Mouse (Mus musculus): ENCODE results near the gene Trip4. TPM values are rescaled to one million over a fixed set of nuclear protein-coding genes. Genes with fewer than 3 reads are reported as not detected.

Trip4 gene
- polyA plus RNA-seq, 1 experiment from 2014 or later = 41.6 TPM

DNA sequence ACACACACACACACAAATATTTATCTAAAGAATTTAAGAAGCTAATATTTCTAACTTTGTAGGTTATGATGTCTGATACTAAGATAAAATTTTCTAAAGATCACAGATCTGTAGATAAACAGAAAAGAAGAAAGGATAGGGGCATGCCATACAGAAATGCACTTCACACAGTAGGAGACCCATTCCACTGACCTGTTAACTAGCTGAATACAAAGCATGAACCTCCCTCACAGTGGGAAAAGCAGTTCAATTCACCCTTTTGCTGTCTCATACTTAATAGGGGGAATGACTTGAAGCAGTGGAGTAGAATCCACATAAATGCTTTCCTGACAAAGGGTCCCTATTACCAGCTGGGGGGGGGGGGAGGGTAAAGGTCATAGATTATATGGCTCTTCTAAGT is 75.0 kb downstream of the Trip4 start:
- no peak overlapping the region for H3K4me3 ChIP-seq (replicated peaks)
- H3K4me1 ChIP-seq (replicated peaks) = no peaks in the 10 kb centered on the region; the same call in 1 of the 2 replicates
- H3K9me3 ChIP-seq = no peaks in the 10 kb centered on the region
- no peak overlapping the region for H3K4me2 ChIP-seq
- H3K36me3 ChIP-seq = peaks cover 30% of the 10 kb centered on the region
- H3K9ac ChIP-seq (replicated peaks) = no peak overlapping the region
- H3K27ac ChIP-seq = no peak overlapping the region
- H3K27me3 ChIP-seq = no peaks in the 10 kb centered on the region
- ATAC-seq (ENCODE audit: insufficient number of reproducible peaks, insufficient read depth, low FRiP score, low TSS enrichment, low read depth) = no peak

DNA sequence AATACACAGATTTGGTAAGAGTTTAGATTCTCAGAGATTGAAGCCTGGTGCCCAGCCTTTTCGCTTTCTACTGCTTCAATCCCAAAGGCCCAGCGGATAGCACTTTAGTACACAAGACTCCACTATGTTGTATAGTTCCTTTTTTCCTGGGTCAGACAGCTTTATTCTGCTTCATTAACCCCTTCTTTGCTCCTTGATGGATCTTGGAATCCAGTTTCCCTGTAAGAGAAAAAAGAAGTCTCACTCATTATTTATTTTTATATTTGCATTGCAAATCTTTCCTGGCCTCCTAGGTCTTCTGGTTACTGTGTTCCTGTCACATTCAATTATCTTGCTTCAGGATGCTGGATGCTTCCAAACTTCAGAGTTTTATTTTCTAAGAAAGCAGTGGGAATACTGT is 75.4 kb downstream of the Trip4 start:
- H3K9me3 ChIP-seq = no peaks in the 10 kb centered on the region
- H3K36me3 ChIP-seq = peaks cover 26% of the 10 kb centered on the region
- WGBS = 92% methylated on average over 2 of the region's 2 CpGs
- H3K27ac ChIP-seq = no peak overlapping the region
- no peaks in the 10 kb centered on the region; the same call in 1 of the 2 replicates for H3K4me1 ChIP-seq (replicated peaks)
- H3K4me2 ChIP-seq = no peak overlapping the region
- no peak overlapping the region for H3K9ac ChIP-seq (replicated peaks)
- no peak overlapping the region for H3K4me3 ChIP-seq (replicated peaks)
- H3K27me3 ChIP-seq = no peaks in the 10 kb centered on the region
- ATAC-seq (ENCODE audit: insufficient number of reproducible peaks, insufficient read depth, low FRiP score, low TSS enrichment, low read depth) = no peak

GRCm38 (mm10) chr9:65832041-65832440 is 76.6 kb downstream of the Trip4 start:
- H3K27ac ChIP-seq = no peak overlapping the region
- no peaks in the 10 kb centered on the region for H3K27me3 ChIP-seq
- no peaks in the 10 kb centered on the region for H3K9me3 ChIP-seq
- H3K4me3 ChIP-seq (replicated peaks) = no peak overlapping the region
- no peaks in the 10 kb centered on the region; the same call in 1 of the 2 replicates for H3K4me1 ChIP-seq (replicated peaks)
- no peak for ATAC-seq (ENCODE audit: insufficient number of reproducible peaks, insufficient read depth, low FRiP score, low TSS enrichment, low read depth)
- peaks cover 16% of the 10 kb centered on the region; the same call in 1 of the 2 replicates for H3K36me3 ChIP-seq
- no peak overlapping the region for H3K9ac ChIP-seq (replicated peaks)
- 85% methylated on average over 2 of the region's 2 CpGs for WGBS
- no peak overlapping the region for H3K4me2 ChIP-seq

DNA sequence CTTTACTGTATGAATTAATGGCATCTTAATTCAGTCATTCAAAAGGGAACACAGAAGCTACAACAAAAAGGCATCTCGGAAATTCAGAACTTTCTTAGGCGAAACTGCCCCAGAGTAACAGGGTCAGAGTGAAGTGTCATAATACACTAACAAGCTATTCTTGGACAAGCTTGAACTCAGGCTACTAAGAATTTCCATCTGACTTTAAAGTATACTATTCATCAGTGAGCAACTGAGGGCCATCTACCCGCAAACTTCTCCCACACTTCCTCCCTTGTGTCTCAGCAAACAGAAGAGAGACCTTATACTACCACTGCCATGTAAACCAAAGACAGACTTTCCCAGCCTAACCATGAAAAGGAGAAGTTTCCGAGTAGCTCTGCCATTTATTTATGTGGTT is 77.4 kb downstream of the Trip4 start:
- no peak for ATAC-seq (ENCODE audit: insufficient number of reproducible peaks, insufficient read depth, low FRiP score, low TSS enrichment, low read depth)
- H3K27ac ChIP-seq = no peak overlapping the region
- H3K9ac ChIP-seq (replicated peaks) = no peak overlapping the region
- H3K4me3 ChIP-seq (replicated peaks) = no peak overlapping the region
- no peak overlapping the region for H3K4me2 ChIP-seq
- 78% methylated on average over 4 of the region's 4 CpGs for WGBS
- H3K4me1 ChIP-seq (replicated peaks) = peaks cover 2% of the 10 kb centered on the region
- no peaks in the 10 kb centered on the region for H3K27me3 ChIP-seq
- no peaks in the 10 kb centered on the region for H3K9me3 ChIP-seq
- H3K36me3 ChIP-seq = peaks cover 12% of the 10 kb centered on the region; the same call in 1 of the 2 replicates

DNA sequence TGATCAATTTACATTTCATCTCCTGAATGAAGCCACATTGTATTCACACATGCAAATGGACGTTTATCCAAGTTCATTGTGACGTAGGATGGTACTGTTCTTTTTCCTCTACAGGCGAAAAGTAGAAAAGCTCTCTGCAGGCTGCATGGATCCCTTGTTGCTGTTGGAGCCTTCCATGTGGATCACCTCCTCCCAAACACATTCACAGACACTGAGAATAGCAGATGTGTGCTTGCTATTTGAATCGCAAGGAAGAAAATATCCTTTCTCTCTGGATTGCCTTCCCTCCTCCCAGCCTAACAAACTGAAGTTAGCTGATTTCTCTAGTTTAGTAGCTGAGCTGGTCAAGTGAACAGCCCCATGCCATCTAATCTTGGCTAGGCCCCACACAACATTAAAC is 78.3 kb downstream of the Trip4 start:
- Histone ChIP-seq H3K4me3 (replicated peaks) (no peak overlapping the region), H3K36me3 (0 out of 2 replicates have a peak, but pooled peaks cover 9% of the 10 kb centered on the region), H3K9ac (replicated peaks) (no peak overlapping the region), H3K4me2 (no peak overlapping the region), H3K27me3 (no peaks in the 10 kb centered on the region), H3K9me3 (no peaks in the 10 kb centered on the region), H3K4me1 (replicated peaks) (peaks cover 10% of the 10 kb centered on the region), H3K27ac (no peak overlapping the region)
- 80% methylated on average over 4 of the region's 4 CpGs for WGBS
- ATAC-seq (ENCODE audit: insufficient number of reproducible peaks, insufficient read depth, low FRiP score, low TSS enrichment, low read depth) = no peak

GRCm38 (mm10) chr9:65829410-65829809 is 79.2 kb downstream of the Trip4 start:
- Histone ChIP-seq H3K9me3 (no peaks in the 10 kb centered on the region), H3K4me1 (replicated peaks) (peaks cover 16% of the 10 kb centered on the region), H3K27ac (no peak overlapping the region), H3K4me3 (replicated peaks) (no peak overlapping the region), H3K36me3 (0 out of 2 replicates have a peak, but pooled peaks cover 9% of the 10 kb centered on the region), H3K27me3 (no peaks in the 10 kb centered on the region), H3K4me2 (no peak overlapping the region), H3K9ac (replicated peaks) (no peak overlapping the region)
- WGBS = 82% methylated on average over 2 of the region's 2 CpGs
- peak; percentile 18; the same call in 1 of the 2 replicates for ATAC-seq (ENCODE audit: insufficient number of reproducible peaks, insufficient read depth, low FRiP score, low TSS enrichment, low read depth)

DNA sequence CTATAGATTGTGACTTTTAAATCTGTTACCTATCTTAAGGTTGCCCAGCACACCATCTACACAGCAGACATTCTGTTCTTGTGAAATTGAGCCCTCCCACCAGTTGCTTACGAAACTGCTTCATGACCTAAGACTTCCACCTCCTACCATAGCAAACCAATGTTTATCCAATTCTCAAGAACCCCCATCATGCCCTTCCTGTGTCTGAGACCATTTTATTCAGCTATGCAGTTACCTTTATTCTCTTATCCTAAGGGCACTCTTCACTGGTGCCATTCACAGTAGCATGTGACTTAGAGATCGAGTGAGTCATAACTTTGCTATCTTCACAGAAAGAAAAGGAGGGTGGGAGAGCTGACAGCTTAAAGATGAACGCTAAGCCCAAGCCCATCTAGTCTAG is 80.1 kb downstream of the Trip4 start:
- Histone ChIP-seq H3K4me2 (peak overlapping the region; percentile 63), H3K27me3 (no peaks in the 10 kb centered on the region), H3K4me3 (replicated peaks) (peak overlapping the region; percentile 87; the same call in 1 of the 2 replicates), H3K4me1 (replicated peaks) (peaks cover 25% of the 10 kb centered on the region), H3K9ac (replicated peaks) (no peak overlapping the region), H3K27ac (no peak overlapping the region), H3K9me3 (no peaks in the 10 kb centered on the region), H3K36me3 (0 out of 2 replicates have a peak, but pooled peaks cover 4% of the 10 kb centered on the region)
- ATAC-seq (ENCODE audit: insufficient number of reproducible peaks, insufficient read depth, low FRiP score, low TSS enrichment, low read depth) = no peak
- WGBS = 48% methylated on average over 3 of the region's 3 CpGs

GRCm38 (mm10) chr9:65828016-65828403 is 80.6 kb downstream of the Trip4 start:
- H3K27ac ChIP-seq = peak overlapping the region; percentile 99; the same call in 1 of the 2 replicates
- no peak for ATAC-seq (ENCODE audit: insufficient number of reproducible peaks, insufficient read depth, low FRiP score, low TSS enrichment, low read depth)

DNA sequence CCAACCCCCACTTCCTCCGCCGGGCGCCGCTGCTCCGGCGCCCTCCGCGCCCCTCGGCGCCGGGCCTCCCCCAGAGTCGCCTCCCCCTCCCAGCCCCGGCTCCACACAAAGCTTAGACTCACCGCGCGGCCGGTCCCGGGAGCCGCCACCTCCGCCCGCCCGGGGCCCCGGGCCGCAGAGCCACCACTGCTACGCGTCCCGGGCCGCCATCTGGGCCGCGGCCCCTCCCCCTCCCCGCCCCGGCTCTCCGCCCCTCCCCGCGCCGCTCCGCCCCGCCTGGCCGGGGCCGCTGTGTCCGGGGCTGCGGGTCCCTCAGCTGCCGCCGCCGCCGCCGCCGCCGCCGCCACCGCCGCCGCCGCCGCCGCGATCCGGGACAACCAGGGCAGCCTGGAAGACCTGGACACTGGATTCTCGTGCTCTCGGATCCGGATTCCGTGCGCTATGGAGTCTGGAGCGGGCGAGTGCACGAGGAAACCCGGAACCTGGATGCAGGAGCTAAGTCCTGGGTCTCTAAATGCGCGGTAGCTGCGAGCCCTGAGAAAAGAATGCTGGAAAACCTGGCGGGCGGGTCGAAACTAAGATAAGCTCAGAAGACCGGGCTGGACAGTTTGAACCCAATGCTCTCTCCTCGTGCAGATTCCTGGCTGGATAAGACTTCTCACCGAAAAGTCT is 81.1 kb downstream of the Trip4 start, which contains the start of gene Zfp609:
Zfp609 (minus strand) TSS at position 221 of the 672 bp plus-strand sequence.
- H3K27me3 ChIP-seq = no peaks in the 10 kb centered on the region
- WGBS = under 1% methylated on average over 60 of the region's 76 CpGs
- H3K4me2 ChIP-seq = peak within 1 kb of the TSS; percentile 73
- H3K36me3 ChIP-seq = 0 out of 2 replicates have a peak, but pooled peaks cover 4% of the 10 kb centered on the region
- peaks cover 28% of the 10 kb centered on the region for H3K4me1 ChIP-seq (replicated peaks)
- peak within 1 kb of the TSS; percentile 99 for H3K27ac ChIP-seq
- H3K9ac ChIP-seq (replicated peaks) = peak within 1 kb of the TSS; percentile 98
- H3K4me3 ChIP-seq (replicated peaks) = peak within 1 kb of the TSS; percentile 87
- H3K9me3 ChIP-seq = no peaks in the 10 kb centered on the region
- ATAC-seq (ENCODE audit: insufficient number of reproducible peaks, insufficient read depth, low FRiP score, low TSS enrichment, low read depth) = peak; percentile 85

More at GRCm38 (mm10) chr9:65828016-65828403, 80.6 kb downstream of the Trip4 start:
- H3K36me3 ChIP-seq = 0 out of 2 replicates have a peak, but pooled peaks cover 4% of the 10 kb centered on the region
- peak overlapping the region; percentile 63 for H3K4me2 ChIP-seq
- no peaks in the 10 kb centered on the region for H3K9me3 ChIP-seq
- H3K4me3 ChIP-seq (replicated peaks) = peak overlapping the region; percentile 87
- 2% methylated on average over 13 of the region's 13 CpGs for WGBS
- peaks cover 28% of the 10 kb centered on the region for H3K4me1 ChIP-seq (replicated peaks)
- H3K9ac ChIP-seq (replicated peaks) = peak overlapping the region; percentile 98
- H3K27me3 ChIP-seq = no peaks in the 10 kb centered on the region

GRCm38 (mm10) chr9:65826588-65827343 is 81.8 kb downstream of the Trip4 start:
- peak overlapping the region; percentile 99 for H3K27ac ChIP-seq
- no peaks in the 10 kb centered on the region for H3K27me3 ChIP-seq
- no peak for ATAC-seq (ENCODE audit: insufficient number of reproducible peaks, insufficient read depth, low FRiP score, low TSS enrichment, low read depth)
- 1% methylated on average over 30 of the region's 31 CpGs for WGBS
- no peaks in the 10 kb centered on the region for H3K9me3 ChIP-seq
- H3K4me2 ChIP-seq = peak overlapping the region; percentile 73
- peaks cover 28% of the 10 kb centered on the region for H3K4me1 ChIP-seq (replicated peaks)
- peak overlapping the region; percentile 87 for H3K4me3 ChIP-seq (replicated peaks)
- H3K9ac ChIP-seq (replicated peaks) = peak overlapping the region; percentile 98
- H3K36me3 ChIP-seq = 0 out of 2 replicates have a peak, but pooled peaks cover under 1% of the 10 kb centered on the region

GRCm38 (mm10) chr9:65826226-65826587 is 82.4 kb downstream of the Trip4 start:
- Histone ChIP-seq H3K27me3 (no peaks in the 10 kb centered on the region), H3K9ac (replicated peaks) (peak overlapping the region; percentile 98), H3K4me1 (replicated peaks) (peaks cover 28% of the 10 kb centered on the region), H3K27ac (peak overlapping the region; percentile 99), H3K9me3 (no peaks in the 10 kb centered on the region), H3K4me3 (replicated peaks) (peak overlapping the region; percentile 87), H3K36me3 (no peaks in the 10 kb centered on the region), H3K4me2 (peak overlapping the region; percentile 73)
- no peak for ATAC-seq (ENCODE audit: insufficient number of reproducible peaks, insufficient read depth, low FRiP score, low TSS enrichment, low read depth)
- WGBS = 4% methylated on average over 4 of the region's 4 CpGs

Data from limb, embryonic 12.5 days (tissue).